Mouse (Mus musculus) adipocyte (in vitro differentiated cells): ENCODE data around the gene Kcnh7.
"Not testable (repeated sequence)": the region's sequence is repeated elsewhere in the genome, so short reads cannot be mapped to it uniquely, and the experiment has no call there.

Source experiments
- DNase-seq: peaks from one replicate; pipeline ENCODE4 v3.0.0-alpha.2; 2016; ENCODE audit warnings: low spot score

Kcnh7 gene

GRCm38 (mm10) chr2:62717270-62717669 lies 466.8 kb downstream of the Kcnh7 start:
- no peak for DNase-seq

- DNase-seq: no peak
Measured at GRCm38 (mm10) chr2:62715260-62715659, 468.8 kb downstream of the Kcnh7 start.

DNA sequence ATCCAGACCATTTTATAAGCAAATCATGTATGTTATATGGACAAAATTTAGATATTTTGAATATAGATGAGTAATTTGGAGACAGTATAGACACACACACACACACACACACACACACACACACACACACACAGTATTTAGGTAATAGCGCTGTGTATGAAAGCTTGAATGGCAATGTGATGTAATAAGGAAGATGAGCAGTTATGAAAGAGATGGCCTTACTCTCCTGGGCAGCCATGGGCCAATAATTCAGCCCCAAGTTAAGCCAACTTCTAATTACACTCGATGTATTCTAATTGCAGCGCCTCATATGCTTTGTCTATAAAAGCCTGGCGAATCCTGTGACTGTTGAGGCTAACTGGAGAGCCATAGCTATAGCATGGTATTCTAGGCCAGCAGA lies 469.7 kb downstream of the Kcnh7 start:
- not testable (repeated sequence) for DNase-seq

DNA sequence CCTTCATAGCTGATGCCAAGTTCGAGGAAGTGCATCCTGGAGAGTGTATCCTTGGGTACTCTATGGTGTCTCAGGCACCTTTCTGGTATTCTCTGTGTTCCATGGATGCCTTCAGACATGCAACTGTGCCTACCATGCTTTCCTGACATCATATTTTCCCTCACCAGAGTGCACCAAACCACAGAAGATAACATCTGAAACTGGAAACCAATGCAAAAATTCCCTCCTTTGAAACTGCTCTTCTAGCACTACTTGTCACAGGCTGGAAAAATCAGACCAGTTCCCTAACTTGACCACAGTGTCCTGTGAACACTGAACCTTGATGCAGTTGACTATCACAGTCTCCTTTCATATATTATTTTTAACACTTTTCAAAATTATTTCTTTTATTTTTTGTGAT lies 474.5 kb downstream of the Kcnh7 start:
- DNase-seq: no peak

DNA sequence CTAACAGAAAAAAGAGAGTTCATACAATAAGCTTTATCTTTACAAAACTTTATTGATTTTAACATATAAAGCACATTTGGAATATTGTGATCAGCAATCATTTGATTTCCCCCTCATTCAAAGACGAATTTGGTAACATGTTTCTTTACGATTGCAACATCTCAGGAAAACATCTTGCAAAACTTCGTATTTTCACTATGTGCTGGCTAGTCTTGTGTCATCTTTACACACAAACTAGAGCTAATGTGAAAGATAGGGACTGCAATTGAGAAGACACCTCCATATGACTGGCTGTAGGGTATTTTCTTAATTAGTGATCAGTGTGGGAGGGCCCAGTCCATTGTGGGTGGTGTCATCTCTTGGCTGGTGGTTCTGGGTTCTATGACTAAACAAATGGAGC lies 477.8 kb downstream of the Kcnh7 start:
- DNase-seq: peak; percentile 4

DNA sequence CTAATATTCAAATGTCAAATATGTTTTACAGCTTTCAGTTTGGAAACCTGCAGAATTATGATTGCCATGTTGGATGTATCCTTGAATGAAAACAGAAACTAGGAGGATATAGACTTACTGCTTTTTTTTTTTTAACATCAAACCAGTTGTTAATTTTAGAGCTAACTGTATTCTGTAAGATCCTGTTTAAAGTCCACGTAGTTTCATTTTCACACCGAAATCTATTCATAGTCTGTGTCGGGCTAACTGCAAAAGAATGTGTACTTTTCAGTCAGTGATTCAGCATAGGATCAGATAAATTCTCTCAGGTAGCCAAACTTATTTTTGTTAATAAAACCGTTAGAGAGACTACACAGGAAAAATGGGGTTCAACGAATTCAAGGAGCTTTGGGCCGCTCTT lies 498.2 kb downstream of the Kcnh7 start:
- no peak for DNase-seq

DNA sequence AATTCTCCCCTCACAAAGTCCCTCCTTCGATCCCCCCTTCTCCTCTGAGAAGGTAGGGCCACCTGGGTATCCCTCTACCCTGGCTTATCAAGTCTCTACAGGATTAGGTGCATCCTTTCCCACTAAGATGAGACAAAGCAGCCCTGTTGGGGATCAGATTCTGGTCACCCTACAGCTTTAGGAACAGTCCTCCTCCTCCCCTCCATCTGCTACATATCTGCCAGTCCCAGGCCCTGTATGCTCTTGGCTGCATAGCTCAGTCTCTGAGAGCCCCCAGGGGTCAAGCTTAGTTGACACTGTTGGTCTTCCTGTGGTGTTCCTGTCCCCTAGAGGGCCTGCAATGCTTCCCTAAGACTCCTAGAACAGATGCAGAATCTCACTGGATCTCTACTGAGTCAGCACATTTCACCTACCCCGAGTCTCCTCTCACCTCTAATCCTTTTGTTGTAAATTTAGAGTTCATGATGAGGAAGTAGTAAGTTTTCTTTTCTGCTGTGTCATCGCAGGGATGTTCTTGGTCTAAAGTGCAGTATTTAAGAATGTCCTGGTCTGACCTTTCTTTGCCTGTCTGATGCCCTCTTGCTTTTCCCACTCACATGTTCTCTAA lies 499.0 kb downstream of the Kcnh7 start:
- no peak for DNase-seq

DNA sequence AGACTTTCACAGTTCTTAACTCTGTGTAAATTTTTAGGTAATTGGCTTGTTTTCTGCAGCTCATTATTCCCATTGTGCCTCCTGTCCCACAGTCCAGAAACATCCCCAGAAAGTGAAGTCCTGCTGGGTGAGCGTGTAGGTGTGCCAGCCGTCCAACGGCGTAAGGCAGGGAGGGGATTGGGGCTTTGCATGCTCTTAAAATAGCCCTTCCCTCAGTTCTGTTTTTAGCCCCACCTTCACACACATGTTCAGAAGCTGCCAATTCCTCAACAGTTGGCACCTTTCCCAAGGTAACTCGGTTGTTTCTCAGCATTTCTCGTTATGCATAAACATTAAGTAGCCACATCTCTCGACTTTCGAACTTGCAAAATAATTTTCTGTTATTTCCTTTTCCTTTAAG lies 502.4 kb downstream of the Kcnh7 start:
- DNase-seq: no peak

GRCm38 (mm10) chr2:62672788-62673187 lies 511.3 kb downstream of the Kcnh7 start:
- DNase-seq: no peak

DNA sequence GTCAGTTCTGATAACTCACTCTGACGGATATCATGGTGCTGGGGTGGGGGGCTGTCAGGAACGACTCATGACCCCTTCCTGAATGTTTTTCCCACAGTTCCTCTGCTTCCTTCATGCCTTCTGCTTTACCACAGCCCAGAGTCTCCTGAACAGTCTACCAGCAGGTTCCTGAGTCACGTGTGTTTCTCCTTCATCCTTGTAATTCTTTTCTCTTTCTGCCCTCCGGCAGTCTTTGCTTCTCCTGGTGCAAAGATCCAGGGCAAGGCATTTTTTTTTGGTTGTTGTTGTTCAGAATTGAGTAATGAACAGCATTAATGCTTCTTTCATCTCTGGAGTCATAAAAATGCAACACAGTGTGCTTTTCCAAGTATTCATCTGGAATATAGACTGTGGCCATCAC lies 513.3 kb downstream of the Kcnh7 start:
- no peak for DNase-seq

- DNase-seq: no peak
Measured at GRCm38 (mm10) chr2:62670301-62670700, 513.8 kb downstream of the Kcnh7 start.

DNA sequence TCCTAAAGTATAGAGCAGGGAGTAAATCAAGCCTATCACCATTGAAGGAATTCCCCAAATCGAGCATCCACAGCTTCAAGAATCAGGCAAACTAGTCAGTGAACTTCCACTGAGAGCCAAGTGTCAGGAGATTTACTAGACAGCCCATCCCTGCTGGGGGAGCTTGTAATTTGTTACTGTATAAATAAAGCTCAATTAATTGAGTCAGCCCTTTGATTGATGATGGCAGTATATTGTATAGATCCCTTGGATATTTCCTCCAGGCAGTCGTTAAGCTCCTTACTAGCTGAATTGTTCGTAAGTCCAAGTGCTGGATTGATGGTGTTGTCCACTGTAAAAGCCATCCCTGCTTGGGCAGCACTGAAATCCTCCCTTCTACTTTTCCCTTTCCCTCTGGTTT lies 514.2 kb downstream of the Kcnh7 start:
- DNase-seq: no peak

GRCm38 (mm10) chr2:62665536-62665935 lies 518.6 kb downstream of the Kcnh7 start:
- DNase-seq: no peak

- DNase-seq: no peak
Measured at GRCm38 (mm10) chr2:62664839-62665238, 519.2 kb downstream of the Kcnh7 start.

- DNase-seq: no peak
Measured at GRCm38 (mm10) chr2:62664135-62664670, 519.9 kb downstream of the Kcnh7 start, which contains the start of gene Gca. TSS of gene Gca (plus strand) at chr2:62664285.

DNA sequence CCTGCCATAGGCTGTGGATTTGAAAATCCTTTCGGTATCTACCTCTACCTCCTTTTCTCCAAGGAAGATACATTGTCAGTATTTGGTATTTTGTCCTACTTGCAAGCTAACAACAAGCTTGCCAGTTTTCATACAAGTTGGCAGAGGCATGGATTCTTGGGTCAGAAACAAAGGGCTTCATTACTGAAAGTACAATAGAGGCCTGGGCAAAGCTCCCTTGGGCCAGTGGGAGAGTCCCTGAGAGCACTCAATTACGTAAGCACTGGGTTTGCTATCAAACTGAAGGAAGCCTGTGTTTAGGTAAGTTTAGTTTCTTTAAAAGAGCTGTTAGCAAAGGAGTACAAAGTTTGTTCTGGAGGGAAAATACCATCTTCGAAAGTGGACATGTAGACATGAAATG lies 521.5 kb downstream of the Kcnh7 start:
- DNase-seq: no peak

DNA sequence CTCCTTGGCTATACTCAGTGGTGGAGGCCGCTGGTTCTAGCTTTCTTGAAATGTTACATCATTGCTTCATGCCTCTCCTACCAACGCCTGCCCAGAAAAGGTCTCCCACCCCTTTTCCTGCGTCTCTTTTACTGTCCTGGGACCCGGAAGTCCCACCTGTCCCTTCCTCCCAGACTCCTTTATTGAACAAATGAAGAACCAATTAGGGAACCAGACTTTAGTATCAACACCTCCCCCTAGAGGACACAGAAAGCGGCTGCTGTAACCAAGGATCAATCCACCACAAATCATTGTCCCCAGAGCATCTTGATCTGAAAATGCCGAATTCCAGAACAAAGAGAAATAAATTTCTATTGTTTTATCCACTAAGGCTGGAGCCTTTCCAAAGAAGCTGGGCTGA lies 523.5 kb downstream of the Kcnh7 start:
- no peak for DNase-seq

DNA sequence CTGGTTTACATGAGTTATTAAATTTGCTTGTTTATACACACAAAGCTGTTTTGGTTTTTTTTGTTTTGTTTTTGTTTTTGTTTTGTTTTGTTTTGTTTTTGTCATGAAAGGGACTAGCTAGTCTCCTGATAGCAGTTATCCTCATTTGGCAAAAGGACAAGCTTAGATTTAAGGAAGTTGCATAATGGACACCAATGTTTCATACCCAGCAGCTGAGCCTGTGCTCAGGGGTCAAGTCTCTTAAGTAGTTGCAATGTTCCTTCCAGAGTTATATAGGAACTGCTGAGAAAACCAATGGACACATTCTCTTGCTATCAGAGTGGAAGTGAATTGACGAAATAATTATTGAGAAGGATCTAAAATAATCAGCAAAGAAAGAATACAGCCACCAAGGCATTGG lies 528.0 kb downstream of the Kcnh7 start:
- no peak for DNase-seq

GRCm38 (mm10) chr2:62654519-62655338 lies 529.4 kb downstream of the Kcnh7 start:
- DNase-seq: peak; percentile 24

GRCm38 (mm10) chr2:62652466-62652865 lies 531.6 kb downstream of the Kcnh7 start:
- no peak for DNase-seq

GRCm38 (mm10) chr2:62651890-62652289 lies 532.2 kb downstream of the Kcnh7 start:
- no peak for DNase-seq

DNA sequence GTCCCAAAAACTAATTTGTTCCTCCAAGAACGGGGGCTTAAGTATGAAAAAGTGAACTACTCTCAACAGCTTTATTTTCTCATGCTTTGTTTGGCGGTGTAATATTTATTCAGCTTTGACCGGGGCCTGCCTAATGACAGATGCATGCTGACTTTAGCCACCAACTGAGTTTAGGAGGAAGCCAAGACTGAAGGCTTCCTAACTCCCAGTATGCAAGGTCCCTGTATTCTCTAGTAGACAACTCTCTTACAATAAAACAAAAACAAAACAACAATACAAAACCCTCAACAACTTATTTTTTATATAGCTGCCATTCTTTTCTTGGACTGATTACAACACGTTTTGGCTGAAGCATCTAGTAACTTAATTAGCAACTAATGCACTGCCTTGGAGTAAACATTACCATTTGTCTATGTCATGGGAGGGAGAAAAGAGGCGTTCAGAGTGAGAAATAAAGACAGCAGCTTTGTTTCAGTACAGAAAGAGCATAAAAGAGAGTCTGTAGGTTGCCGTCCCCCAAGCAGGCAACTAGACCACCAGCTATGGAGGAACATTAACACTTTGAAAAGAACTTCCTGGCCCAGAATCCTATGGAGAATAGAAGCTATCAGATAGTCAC lies 537.3 kb downstream of the Kcnh7 start:
- DNase-seq: no peak
